Mouse (Mus musculus): ENCODE measurements at regions not wholly inside any gene's neighbourhood (a gene's known extent, or its start where the extent isn't known, plus 50 kb on each side); places are given as distances from the start of the nearest gene placed in this dataset.

GRCm38 (mm10) chr10:27991057-27991365, 83.6 kb upstream of the Ptprk start:
- no peak for ATAC-seq
- WGBS = 57% methylated on average over 3 of the region's 3 CpGs
- Histone ChIP-seq H3K9me3 (ENCODE audit: low read length) (no peaks in the 10 kb centered on the region), H3K27ac (ENCODE audit: low read length) (no peak overlapping the region), H3K9ac (replicated peaks; ENCODE audit: low read depth) (no peak overlapping the region), H3K27me3 (replicated peaks; ENCODE audit: insufficient read depth, low read length) (no peaks in the 10 kb centered on the region), H3K4me2 (replicated peaks; ENCODE audit: low read depth, low read length) (no peak overlapping the region), H3K4me1 (ENCODE audit: insufficient read depth, low read depth, low read length) (no peaks in the 10 kb centered on the region), H3K4me3 (ENCODE audit: low read depth, low read length) (no peak overlapping the region), H3K36me3 (ENCODE audit: insufficient read depth, low read length) (no peaks in the 10 kb centered on the region)
- no peak for TF ChIP-seq CTCF (IDR thresholded peaks at IDR 0.05)
- no peak for TF ChIP-seq EP300 (IDR thresholded peaks at IDR 0.05)
- DNase-seq (ENCODE audit: low spot score) = no peak

GRCm38 (mm10) chr10:27994376-27995034, 80.1 kb upstream of the Ptprk start:
- no peak overlapping the region for H3K9ac ChIP-seq (replicated peaks; ENCODE audit: low read depth)
- WGBS = 76% methylated on average over 2 of the region's 2 CpGs
- DNase-seq (ENCODE audit: low spot score) (no peak), ATAC-seq (no peak)
- H3K27ac ChIP-seq (ENCODE audit: low read length) = no peak overlapping the region
- TF ChIP-seq EP300 (IDR thresholded peaks at IDR 0.05) (no peak), CTCF (IDR thresholded peaks at IDR 0.05) (no peak)
- no peak overlapping the region for H3K4me2 ChIP-seq (replicated peaks; ENCODE audit: low read depth, low read length)
- H3K27me3 ChIP-seq (replicated peaks; ENCODE audit: insufficient read depth, low read length) = no peaks in the 10 kb centered on the region
- no peaks in the 10 kb centered on the region for H3K4me1 ChIP-seq (ENCODE audit: insufficient read depth, low read depth, low read length)
- no peaks in the 10 kb centered on the region for H3K36me3 ChIP-seq (ENCODE audit: insufficient read depth, low read length)
- no peak overlapping the region for H3K4me3 ChIP-seq (ENCODE audit: low read depth, low read length)
- H3K9me3 ChIP-seq (ENCODE audit: low read length) = no peaks in the 10 kb centered on the region

- no peaks in the 10 kb centered on the region for H3K36me3 ChIP-seq (ENCODE audit: insufficient read depth, low read length)
- no peak for TF ChIP-seq CTCF (IDR thresholded peaks at IDR 0.05)
- no peak for TF ChIP-seq EP300 (IDR thresholded peaks at IDR 0.05)
- H3K9me3 ChIP-seq (ENCODE audit: low read length) = no peaks in the 10 kb centered on the region
- no peaks in the 10 kb centered on the region for H3K4me1 ChIP-seq (ENCODE audit: insufficient read depth, low read depth, low read length)
- H3K4me2 ChIP-seq (replicated peaks; ENCODE audit: low read depth, low read length) = no peak overlapping the region
- H3K4me3 ChIP-seq (ENCODE audit: low read depth, low read length) = no peak overlapping the region
- no peak for DNase-seq (ENCODE audit: low spot score)
- ATAC-seq = no peak
- no peaks in the 10 kb centered on the region for H3K27me3 ChIP-seq (replicated peaks; ENCODE audit: insufficient read depth, low read length)
- WGBS = 72% methylated on average over 1 of the region's 1 CpGs
- no peak overlapping the region for H3K27ac ChIP-seq (ENCODE audit: low read length)
- no peak overlapping the region for H3K9ac ChIP-seq (replicated peaks; ENCODE audit: low read depth)
Observed at GRCm38 (mm10) chr10:27995035-27995399, 79.6 kb upstream of the Ptprk start.

- ATAC-seq = no peak
Observed at GRCm38 (mm10) chr10:28010756-28011155, 63.9 kb upstream of the Ptprk start.

GRCm38 (mm10) chr10:28012135-28012534, 62.5 kb upstream of the Ptprk start:
- TF ChIP-seq EP300 (IDR thresholded peaks at IDR 0.05) = no peak
- Histone ChIP-seq H3K9ac (replicated peaks; ENCODE audit: low read depth) (no peak overlapping the region), H3K4me3 (ENCODE audit: low read depth, low read length) (no peak overlapping the region), H3K27ac (ENCODE audit: low read length) (no peak overlapping the region), H3K4me2 (replicated peaks; ENCODE audit: low read depth, low read length) (no peak overlapping the region), H3K36me3 (ENCODE audit: insufficient read depth, low read length) (no peaks in the 10 kb centered on the region), H3K27me3 (replicated peaks; ENCODE audit: insufficient read depth, low read length) (no peaks in the 10 kb centered on the region), H3K9me3 (ENCODE audit: low read length) (no peaks in the 10 kb centered on the region), H3K4me1 (ENCODE audit: insufficient read depth, low read depth, low read length) (no peaks in the 10 kb centered on the region)
- WGBS = 65% methylated on average over 1 of the region's 1 CpGs
- DNase-seq (ENCODE audit: low spot score) = no peak
- ATAC-seq = no peak

More at GRCm38 (mm10) chr10:28010756-28011155, 63.9 kb upstream of the Ptprk start:
- Histone ChIP-seq H3K27ac (ENCODE audit: low read length) (no peak overlapping the region), H3K36me3 (ENCODE audit: insufficient read depth, low read length) (no peaks in the 10 kb centered on the region), H3K27me3 (replicated peaks; ENCODE audit: insufficient read depth, low read length) (no peaks in the 10 kb centered on the region), H3K9me3 (ENCODE audit: low read length) (no peaks in the 10 kb centered on the region), H3K9ac (replicated peaks; ENCODE audit: low read depth) (no peak overlapping the region), H3K4me2 (replicated peaks; ENCODE audit: low read depth, low read length) (no peak overlapping the region), H3K4me3 (ENCODE audit: low read depth, low read length) (no peak overlapping the region), H3K4me1 (ENCODE audit: insufficient read depth, low read depth, low read length) (no peaks in the 10 kb centered on the region)
- no peak for TF ChIP-seq EP300 (IDR thresholded peaks at IDR 0.05)
- no peak for TF ChIP-seq CTCF (IDR thresholded peaks at IDR 0.05)
- no peak for DNase-seq (ENCODE audit: low spot score)
- WGBS = 49% methylated on average over 2 of the region's 2 CpGs

GRCm38 (mm10) chr10:28013401-28013800, 61.2 kb upstream of the Ptprk start:
- no peaks in the 10 kb centered on the region for H3K9me3 ChIP-seq (ENCODE audit: low read length)
- TF ChIP-seq EP300 (IDR thresholded peaks at IDR 0.05) = no peak
- no peak for TF ChIP-seq CTCF (IDR thresholded peaks at IDR 0.05)
- no peaks in the 10 kb centered on the region for H3K27me3 ChIP-seq (replicated peaks; ENCODE audit: insufficient read depth, low read length)
- no peak overlapping the region for H3K4me2 ChIP-seq (replicated peaks; ENCODE audit: low read depth, low read length)
- DNase-seq (ENCODE audit: low spot score) (no peak), ATAC-seq (no peak)
- H3K9ac ChIP-seq (replicated peaks; ENCODE audit: low read depth) = no peak overlapping the region
- WGBS = 56% methylated on average over 2 of the region's 2 CpGs
- H3K36me3 ChIP-seq (ENCODE audit: insufficient read depth, low read length) = no peaks in the 10 kb centered on the region
- H3K4me1 ChIP-seq (ENCODE audit: insufficient read depth, low read depth, low read length) = no peaks in the 10 kb centered on the region
- H3K4me3 ChIP-seq (ENCODE audit: low read depth, low read length) = no peak overlapping the region
- H3K27ac ChIP-seq (ENCODE audit: low read length) = no peak overlapping the region

- Histone ChIP-seq H3K4me3 (ENCODE audit: low read depth, low read length) (no peak overlapping the region), H3K9ac (replicated peaks; ENCODE audit: low read depth) (no peak overlapping the region), H3K4me2 (replicated peaks; ENCODE audit: low read depth, low read length) (no peak overlapping the region), H3K9me3 (ENCODE audit: low read length) (no peaks in the 10 kb centered on the region), H3K36me3 (ENCODE audit: insufficient read depth, low read length) (no peaks in the 10 kb centered on the region), H3K27me3 (replicated peaks; ENCODE audit: insufficient read depth, low read length) (no peaks in the 10 kb centered on the region), H3K4me1 (ENCODE audit: insufficient read depth, low read depth, low read length) (no peaks in the 10 kb centered on the region), H3K27ac (ENCODE audit: low read length) (no peak overlapping the region)
- TF ChIP-seq EP300 (IDR thresholded peaks at IDR 0.05) (no peak), CTCF (IDR thresholded peaks at IDR 0.05) (no peak)
- 62% methylated on average over 2 of the region's 2 CpGs for WGBS
- DNase-seq (ENCODE audit: low spot score) = no peak
- ATAC-seq = no peak
Observed at GRCm38 (mm10) chr10:28014306-28014825, 60.3 kb upstream of the Ptprk start.

Measured in lung, postnatal 0 days (tissue).